Mouse (Mus musculus): ENCODE measurements around the gene Gm15130. TPM values are rescaled to one million over a fixed set of nuclear protein-coding genes. Genes with fewer than 3 reads are reported as not detected.

Gene Gm15130
- not detected for total RNA-seq (2021)
- long read RNA-seq, experiment 1 = 0 reads
- long read RNA-seq, experiment 2 = 0 reads

DNA sequence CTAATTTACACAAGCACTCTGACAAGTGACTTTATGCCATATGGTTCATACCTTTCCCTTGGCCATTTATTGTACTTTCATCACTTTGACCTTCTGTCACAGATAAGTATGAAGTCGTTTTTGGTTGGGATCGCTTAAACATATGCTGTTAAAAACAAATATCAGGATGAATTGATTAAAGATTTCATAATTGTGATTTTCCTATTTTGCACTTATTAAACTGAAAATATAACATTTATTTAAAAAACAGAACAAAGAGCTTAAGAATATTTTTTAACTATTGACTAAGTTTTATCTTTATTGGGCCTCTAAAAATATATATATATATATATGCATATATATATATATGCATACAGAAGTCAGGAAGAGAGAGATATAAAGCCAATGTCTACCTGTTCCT is at the start of gene Gm15130:
Gm15130 (minus strand) TSS at position 101 of the 400 bp plus-strand sequence.
- no peak for DNase-seq

- no peak for DNase-seq
Observed at GRCm38 (mm10) chr2:111182068-111182467, 29.3 kb upstream of the Gm15130 start.

GRCm38 (mm10) chr2:111135739-111136138 is 17.0 kb downstream of the Gm15130 start:
- no peak for DNase-seq

DNA sequence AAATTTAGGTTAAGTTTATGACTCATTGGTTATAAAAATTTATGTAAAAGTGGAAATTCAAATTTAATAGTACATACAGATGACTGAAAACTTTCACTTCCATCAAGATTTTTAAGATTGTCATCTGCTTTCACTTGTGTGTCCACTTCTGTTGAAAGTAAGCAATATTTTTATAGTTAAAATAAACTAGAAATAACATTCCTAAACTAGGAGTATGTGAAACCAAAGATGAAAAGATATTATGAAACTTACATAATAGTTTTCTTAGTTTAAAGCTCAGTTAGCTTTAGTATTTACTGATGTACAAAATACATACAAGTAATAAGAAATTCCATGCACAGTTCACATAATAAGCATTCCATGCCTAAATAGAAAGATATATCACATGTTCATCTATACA is 46.9 kb downstream of the Gm15130 start, which contains the start of gene Gm13941:
Gm13941 (minus strand) TSS at position 101 of the 400 bp plus-strand sequence.
- no peak for DNase-seq

Other genes starting within 250 kb of the Gm15130 start
- gene Ano3, start 202.0 kb downstream of the Gm15130 start, total RNA-seq (2021) = under 1 TPM; 0.09 to 0.12 TPM
- gene Gm13941, start 47.0 kb downstream of the Gm15130 start, total RNA-seq (2021) = not detected
- not detected for gene 4930430A15Rik, start 76.7 kb upstream of the Gm15130 start, total RNA-seq (2021)
- gene Olfr1275, start 82.3 kb upstream of the Gm15130 start, total RNA-seq (2021) = not detected
- not detected for gene Olfr1276, start 101.6 kb upstream of the Gm15130 start, total RNA-seq (2021)
- not detected for gene Olfr1277, start 121.2 kb upstream of the Gm15130 start, total RNA-seq (2021)
- not detected for gene Olfr1278, start 137.2 kb upstream of the Gm15130 start, total RNA-seq (2021)
- gene Olfr1279, start 147.7 kb upstream of the Gm15130 start, total RNA-seq (2021) = not detected
- not detected for gene Olfr1280, start 161.1 kb upstream of the Gm15130 start, total RNA-seq (2021)
- not detected for gene Olfr1281, start 173.6 kb upstream of the Gm15130 start, total RNA-seq (2021)
- not detected for gene Olfr1282, start 183.1 kb upstream of the Gm15130 start, total RNA-seq (2021)
- not detected for gene Olfr1283, start 213.9 kb upstream of the Gm15130 start, total RNA-seq (2021)
- not detected for gene Olfr1284, start 222.6 kb upstream of the Gm15130 start, total RNA-seq (2021)